Mouse (Mus musculus) gastrocnemius, adult 2 months (tissue): Measurements from ENCODE around the gene Cdca4. TPM values are rescaled to one million over a fixed set of nuclear protein-coding genes. Genes with fewer than 3 reads are reported as not detected.
"Not testable (repeated sequence)": the region's sequence is repeated elsewhere in the genome, so short reads cannot be mapped to it uniquely, and the experiment has no call there.

Experiments
- DNase-seq: peaks from one replicate; pipeline ENCODE4 v3.0.0; 2022
- H3K27ac ChIP-seq: fragments of 200-600 bp; 2 replicates; pipeline ENCODE4 v1.8.1; 2022; ENCODE audit warnings: mild to moderate bottlenecking
- H3K4me3 ChIP-seq: fragments of 200-600 bp; 2 replicates; pipeline ENCODE4 v1.8.1; 2022; ENCODE audit warnings: mild to moderate bottlenecking, moderate library complexity
- CTCF ChIP-seq: fragments of 200-600 bp; IDR thresholded peaks from 2 replicates; pipeline ENCODE4 v1.8.1; 2022; ENCODE audit warnings: antibody characterized with exemption, mild to moderate bottlenecking, moderate library complexity
- intact Hi-C: fragments of 180-260 bp; cut with DNase I; formaldehyde crosslinking; loops from one replicate; pipeline ENCODE4 v1.15.1; 2025
- total RNA-seq, 2 experiments: library from RNA; stranded (reverse); gene quantifications; 2 replicates each; pipeline ENCODE4 v1.2.3; 2021

Cdca4 gene
- total RNA-seq, 2 experiments from 2014 or later: 3.0 to 3.1 TPM

GRCm38 (mm10) chr12:112830570-112830969 is 1.3 kb upstream of the Cdca4 start:
- DNase-seq: no peak
- Histone ChIP-seq H3K27ac (peak overlapping the region; percentile 88; the same call in 1 of the 2 replicates), H3K4me3 (peak overlapping the region; percentile 95)
- intact Hi-C loops: no loop called here
- TF ChIP-seq CTCF: no peak

GRCm38 (mm10) chr12:112830141-112830540 is 918 bp upstream of the Cdca4 start:
- Histone ChIP-seq H3K27ac (peak overlapping the region; percentile 88), H3K4me3 (peak overlapping the region; percentile 95)
- TF ChIP-seq CTCF: no peak
- intact Hi-C loops: no loop called here
- DNase-seq: no peak

- no peak for DNase-seq
- H3K4me3 ChIP-seq: peak overlapping the region; percentile 95
- peak overlapping the region; percentile 93 for H3K27ac ChIP-seq
- no peak for TF ChIP-seq CTCF
- intact Hi-C loops: loop anchor here (2.0 to 10.0 kb wide), 3 partner anchors 20 to 1014 kb away; partner anchors contain the start of genes Clba1, Xrcc3 and Zfyve21
These were observed 551 bp downstream of the Cdca4 start for GRCm38 (mm10) chr12:112828501-112829243.

GRCm38 (mm10) chr12:112825901-112826300 is 3.3 kb downstream of the Cdca4 start:
- H3K27ac ChIP-seq: no peak overlapping the region; the same call in 1 of the 2 replicates
- no peak for DNase-seq
- intact Hi-C loops: loop anchor here (10.0 kb wide), 2 partner anchors 171 to 1011 kb away; partner anchors contain the start of genes Xrcc3 and Zfyve21
- H3K4me3 ChIP-seq: no peak overlapping the region
- TF ChIP-seq CTCF: no peak

GRCm38 (mm10) chr12:112823221-112823620 is 6.0 kb downstream of the Cdca4 start:
- Histone ChIP-seq H3K4me3 (no peak overlapping the region), H3K27ac (peak overlapping the region; percentile 63)
- no peak for DNase-seq
- intact Hi-C loops: loop anchor here (10.0 kb wide), 2 partner anchors 168 to 1008 kb away; partner anchors contain the start of genes Xrcc3 and Zfyve21
- TF ChIP-seq CTCF: no peak

GRCm38 (mm10) chr12:112822676-112823075 is 6.5 kb downstream of the Cdca4 start:
- no peak overlapping the region for H3K4me3 ChIP-seq
- no peak for DNase-seq
- H3K27ac ChIP-seq: peak overlapping the region; percentile 63
- no peak for TF ChIP-seq CTCF
- intact Hi-C loops: loop anchor here (10.0 kb wide), 2 partner anchors 168 to 1008 kb away; partner anchors contain the start of genes Xrcc3 and Zfyve21

GRCm38 (mm10) chr12:112821974-112822373 is 7.2 kb downstream of the Cdca4 start:
- peak overlapping the region; percentile 49 for H3K27ac ChIP-seq
- no peak for TF ChIP-seq CTCF
- no peak overlapping the region for H3K4me3 ChIP-seq
- no peak for DNase-seq
- intact Hi-C loops: loop anchor here (10.0 kb wide), 2 partner anchors 167 to 1007 kb away; partner anchors contain the start of genes Xrcc3 and Zfyve21

GRCm38 (mm10) chr12:112821216-112821615 is 8.0 kb downstream of the Cdca4 start:
- no peak overlapping the region for H3K27ac ChIP-seq
- no peak for TF ChIP-seq CTCF
- H3K4me3 ChIP-seq: no peak overlapping the region
- no peak for DNase-seq
- intact Hi-C loops: loop anchor here (10.0 kb wide), 2 partner anchors 166 to 1006 kb away; partner anchors contain the start of genes Xrcc3 and Zfyve21

GRCm38 (mm10) chr12:112820401-112820999 is 8.7 kb downstream of the Cdca4 start:
- TF ChIP-seq CTCF: no peak

GRCm38 (mm10) chr12:112819057-112819662 is 10.1 kb downstream of the Cdca4 start:
- TF ChIP-seq CTCF: no peak
- H3K27ac ChIP-seq: no peak overlapping the region
- H3K4me3 ChIP-seq: no peak overlapping the region
- intact Hi-C loops: no loop called here
- no peak for DNase-seq

More at GRCm38 (mm10) chr12:112820401-112820999, 8.7 kb downstream of the Cdca4 start:
- no peak overlapping the region for H3K27ac ChIP-seq
- no peak overlapping the region for H3K4me3 ChIP-seq
- intact Hi-C loops: loop anchor here (10.0 kb wide), 2 partner anchors 166 to 1006 kb away; partner anchors contain the start of genes Xrcc3 and Zfyve21
- DNase-seq: no peak

- H3K27ac ChIP-seq: not testable (repeated sequence)
- intact Hi-C loops: loop anchor here (1.0 kb wide), 1 partner anchor 27 kb away; no protein-coding TSS in a partner anchor
These were observed 12.4 kb downstream of the Cdca4 start for GRCm38 (mm10) chr12:112816866-112817265.

GRCm38 (mm10) chr12:112816294-112816693 is 12.9 kb downstream of the Cdca4 start:
- TF ChIP-seq CTCF: peak; percentile 94
- DNase-seq: peak; percentile 56
- intact Hi-C loops: loop anchor here (1.0 kb wide), 1 partner anchor 28 kb away; no protein-coding TSS in a partner anchor
- Histone ChIP-seq H3K27ac (no peak overlapping the region), H3K4me3 (no peak overlapping the region)

More at GRCm38 (mm10) chr12:112816866-112817265, 12.4 kb downstream of the Cdca4 start:
- not testable (repeated sequence) for H3K4me3 ChIP-seq, DNase-seq
